Mouse (Mus musculus) E14TG2a.4 (cell line): ENCODE results near the gene Fryl.

Experiments
- CTCF ChIP-seq: conservative IDR thresholded peaks from 2 replicates; pipeline ENCODE4 v1.5.1; 2014; ENCODE audit warnings: low read length
- NANOG ChIP-seq: IDR thresholded peaks from 2 replicates; pipeline ENCODE4 v1.6.1; 2014; ENCODE audit warnings: borderline replicate concordance, low read length, mixed read lengths
- POU5F1 ChIP-seq: IDR thresholded peaks from 2 replicates; pipeline ENCODE4 v1.6.1; 2014; ENCODE audit warnings: low read length, borderline replicate concordance

GRCm38 (mm10) chr5:73185424-73185823 lies 71.0 kb downstream of the Fryl start:
- TF ChIP-seq CTCF = no peak
- TF ChIP-seq NANOG = no peak
- TF ChIP-seq POU5F1 = no peak
